Mouse (Mus musculus): ENCODE data around the gene Scgb1c1.

The Scgb1c1 gene

GRCm38 (mm10) chr7:140844905-140845665 lies at the start of gene Scgb1c1:
Scgb1c1 (plus strand) TSS chr7:140845547.
- peak; percentile 80 for DNase-seq

DNA sequence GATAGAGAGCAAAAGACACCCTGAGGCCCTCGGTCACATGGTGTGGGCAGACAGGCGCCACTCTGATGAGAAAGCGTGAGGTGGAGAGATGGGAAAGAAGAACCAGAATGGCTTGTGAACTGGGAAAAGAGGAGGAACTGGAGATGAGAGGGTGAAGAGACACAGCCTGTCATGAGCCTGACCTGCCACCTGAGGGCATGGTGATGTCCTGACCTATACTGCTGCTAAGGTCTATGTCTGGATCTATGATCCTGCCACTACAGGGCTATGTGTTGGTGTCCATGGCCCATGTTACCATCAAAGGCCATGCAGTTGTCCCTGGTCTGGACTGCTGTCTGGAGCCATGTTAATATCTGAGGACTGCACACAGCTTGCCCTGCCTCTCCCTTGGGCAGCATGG lies 47.7 kb upstream of the Scgb1c1 start:
- no peak for DNase-seq

DNA sequence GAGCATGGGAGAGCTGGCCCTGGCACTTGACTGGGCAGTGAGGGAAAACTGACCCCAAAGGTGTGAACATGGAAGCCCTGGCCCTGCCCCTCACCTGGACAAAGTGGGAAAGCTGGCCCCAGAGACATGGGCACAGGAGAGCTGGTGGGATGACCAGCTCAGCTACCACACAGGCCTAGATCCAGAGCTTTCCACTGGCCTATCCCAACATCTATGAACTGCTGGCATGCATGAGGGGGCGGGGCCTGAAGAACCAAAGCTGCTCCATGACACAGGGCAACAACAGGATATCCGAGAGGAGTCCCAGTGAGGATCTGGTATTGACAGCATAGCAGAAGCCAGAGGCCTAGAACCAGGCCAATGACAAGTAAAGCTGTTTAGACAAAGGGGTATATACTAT lies 47.1 kb upstream of the Scgb1c1 start:
- DNase-seq: no peak

- no peak for DNase-seq
Observed at GRCm38 (mm10) chr7:140802629-140803028, 42.7 kb upstream of the Scgb1c1 start.

- DNase-seq: peak; percentile 38
Observed at GRCm38 (mm10) chr7:140805704-140806103, 39.6 kb upstream of the Scgb1c1 start.

GRCm38 (mm10) chr7:140810496-140810895 lies 34.9 kb upstream of the Scgb1c1 start:
- DNase-seq: no peak

GRCm38 (mm10) chr7:140811714-140812113 lies 33.6 kb upstream of the Scgb1c1 start:
- DNase-seq: no peak

DNA sequence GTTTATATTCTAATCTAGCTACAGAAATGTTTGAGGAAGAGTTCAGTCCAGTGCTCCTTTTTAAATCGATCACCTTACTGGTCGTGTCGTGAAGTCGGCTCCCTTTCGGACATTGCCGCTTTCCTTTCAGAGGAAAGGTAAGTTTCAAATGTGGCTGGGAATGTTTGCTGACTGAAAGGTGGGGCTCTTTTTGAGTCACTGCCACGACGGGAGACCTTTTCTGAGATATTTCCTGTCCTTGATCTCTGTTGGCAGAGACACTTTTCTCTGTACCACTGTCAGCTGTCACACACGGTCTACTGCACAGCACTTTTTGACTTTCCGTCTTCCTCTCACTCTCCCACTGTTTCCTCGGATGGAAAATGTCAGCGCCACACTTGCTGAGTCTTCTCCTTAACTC lies 32.5 kb upstream of the Scgb1c1 start:
- DNase-seq: no peak

- DNase-seq: no peak
Observed at GRCm38 (mm10) chr7:140820173-140820572, 25.2 kb upstream of the Scgb1c1 start.

DNA sequence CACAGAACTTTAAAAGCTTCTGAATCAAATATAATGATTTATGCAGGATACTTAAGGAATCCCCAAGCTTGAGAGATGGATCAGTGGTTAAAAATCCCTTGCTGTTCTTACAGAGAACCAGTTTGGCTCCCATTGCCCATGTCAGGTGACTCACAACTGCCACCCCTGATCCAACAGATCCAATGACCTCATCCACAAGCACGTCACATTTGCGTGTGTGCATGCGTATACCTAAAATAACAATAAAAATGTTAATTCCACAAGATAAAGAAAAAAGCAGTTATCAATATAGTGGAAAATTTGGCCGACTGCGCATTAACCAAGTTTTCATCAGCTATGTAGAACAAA lies 24.1 kb upstream of the Scgb1c1 start:
- peak; percentile 52 for DNase-seq

- DNase-seq: peak; percentile 89
Observed at GRCm38 (mm10) chr7:140821653-140822329, 23.6 kb upstream of the Scgb1c1 start, which contains the start of gene Zfp941. Zfp941 (minus strand) TSS chr7:140822178.

GRCm38 (mm10) chr7:140822731-140823130 lies 22.6 kb upstream of the Scgb1c1 start:
- no peak for DNase-seq

DNA sequence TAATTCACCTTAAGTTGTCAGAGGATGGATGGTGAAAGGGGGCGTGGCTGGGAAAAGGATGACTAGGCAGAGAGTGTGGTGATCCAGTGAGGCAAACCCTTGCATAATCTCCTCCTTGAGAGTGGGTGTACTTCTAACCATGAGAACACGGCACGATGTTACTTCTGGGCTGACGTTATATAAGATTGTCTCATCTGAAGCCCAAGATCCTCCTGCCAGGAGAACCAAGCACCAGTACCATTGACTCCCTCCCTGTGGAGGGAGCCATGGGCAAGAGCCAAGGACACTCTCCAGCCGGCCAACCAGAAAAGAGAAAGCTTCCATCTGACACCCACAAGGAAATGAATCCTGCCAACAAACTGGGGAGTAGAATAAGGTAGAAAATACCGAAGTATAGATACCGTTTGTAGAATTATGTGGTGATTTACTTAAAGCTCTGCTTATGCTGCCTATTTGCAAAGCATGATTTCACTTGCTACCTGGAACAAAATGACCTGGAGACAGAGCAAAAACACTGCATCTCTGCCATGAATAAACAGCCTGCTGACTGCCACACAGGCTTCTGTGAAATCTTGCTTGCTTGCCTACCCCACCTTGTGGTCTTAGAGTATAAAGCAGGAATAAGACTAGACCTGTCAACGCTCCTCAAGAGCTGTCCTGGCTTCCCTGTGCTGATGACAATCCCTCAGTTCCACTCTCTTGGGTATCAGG lies 17.0 kb upstream of the Scgb1c1 start:
- peak; percentile 83 for DNase-seq

- no peak for DNase-seq
Observed at GRCm38 (mm10) chr7:140831447-140831846, 13.9 kb upstream of the Scgb1c1 start.

GRCm38 (mm10) chr7:140833341-140833740 lies 12.0 kb upstream of the Scgb1c1 start:
- no peak for DNase-seq

- DNase-seq: no peak
Observed at GRCm38 (mm10) chr7:140834968-140835757, 10.2 kb upstream of the Scgb1c1 start, which contains the start of gene Urah. Urah (plus strand) TSS chr7:140835018.

DNA sequence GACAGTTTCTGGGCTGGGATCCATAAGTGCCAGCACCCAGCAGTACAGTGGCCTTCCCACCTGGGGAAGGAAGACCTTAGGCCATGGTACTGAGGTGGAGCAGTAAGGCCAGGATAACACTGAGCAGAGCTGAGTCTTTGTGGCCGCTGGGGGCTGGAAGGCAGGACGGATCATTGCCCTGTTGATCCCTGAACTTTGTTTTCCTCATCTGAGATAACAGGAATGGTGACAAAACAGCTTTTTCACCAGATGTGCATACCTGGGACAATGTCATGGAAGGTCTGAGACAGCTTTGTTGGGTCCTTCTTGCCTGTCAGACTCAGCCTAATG lies 9.6 kb upstream of the Scgb1c1 start:
- no peak for DNase-seq

GRCm38 (mm10) chr7:140836243-140837115 lies 8.9 kb upstream of the Scgb1c1 start:
- DNase-seq: no peak

- no peak for DNase-seq
Observed at GRCm38 (mm10) chr7:140839556-140839955, 5.8 kb upstream of the Scgb1c1 start.

GRCm38 (mm10) chr7:140840750-140841735 lies 4.3 kb upstream of the Scgb1c1 start:
- no peak for DNase-seq

GRCm38 (mm10) chr7:140843806-140844205 lies 1.5 kb upstream of the Scgb1c1 start:
- no peak for DNase-seq
